Mouse (Mus musculus): Measurements from ENCODE around the gene Arhgef19. TPM values are rescaled to one million over a fixed set of nuclear protein-coding genes. Genes with fewer than 3 reads are reported as not detected.

Arhgef19 gene
- polyA plus RNA-seq, 2 experiments, result 15.3 to 20.4 TPM

- no peaks in the 10 kb centered on the region for H3K9me3 ChIP-seq (ENCODE audit: control insufficient read depth, low read length)
- H3K9ac ChIP-seq (ENCODE audit: low read depth, low read length, severe bottlenecking), result no peak overlapping the region
- peaks cover 10% of the 10 kb centered on the region for H3K36me3 ChIP-seq (ENCODE audit: control insufficient read depth, insufficient read depth, low read length)
- no peak overlapping the region for H3K4me2 ChIP-seq (replicated peaks; ENCODE audit: low read depth, low read length, severe bottlenecking)
- WGBS, result 73% methylated on average over 2 of the region's 2 CpGs
- no peak for DNase-seq (ENCODE audit: low spot score)
- peaks cover 7% of the 10 kb centered on the region; the same call in 1 of the 2 replicates for H3K4me1 ChIP-seq (ENCODE audit: control insufficient read depth, insufficient read depth, low read length)
- H3K27me3 ChIP-seq (ENCODE audit: control insufficient read depth, insufficient read depth, low read length), result peaks cover 20% of the 10 kb centered on the region
- H3K4me3 ChIP-seq (replicated peaks; ENCODE audit: low read length), result no peak overlapping the region
- ATAC-seq (ENCODE audit: low FRiP score, low read depth), result no peak
- TF ChIP-seq POLR2A (IDR thresholded peaks at IDR 0.05; ENCODE audit: borderline replicate concordance, extremely low read depth, insufficient read depth, insufficient read length), result no peak
- no peak overlapping the region for H3K27ac ChIP-seq (replicated peaks; ENCODE audit: low read depth, low read length)
These were observed 13.3 kb downstream of the Arhgef19 start for GRCm38 (mm10) chr4:141252641-141253040.

- DNase-seq (ENCODE audit: low spot score) (no peak), ATAC-seq (ENCODE audit: low FRiP score, low read depth) (peak; percentile 60; the same call in 1 of the 2 replicates)
- TF ChIP-seq POLR2A (IDR thresholded peaks at IDR 0.05; ENCODE audit: borderline replicate concordance, extremely low read depth, insufficient read depth, insufficient read length), result no peak
- Histone ChIP-seq H3K4me1 (ENCODE audit: control insufficient read depth, insufficient read depth, low read length) (no peaks in the 10 kb centered on the region), H3K4me2 (replicated peaks; ENCODE audit: low read depth, low read length, severe bottlenecking) (no peak overlapping the region), H3K9me3 (ENCODE audit: control insufficient read depth, low read length) (no peaks in the 10 kb centered on the region), H3K27me3 (ENCODE audit: control insufficient read depth, insufficient read depth, low read length) (0 out of 2 replicates have a peak, but pooled peaks cover 4% of the 10 kb centered on the region), H3K4me3 (replicated peaks; ENCODE audit: low read length) (no peak overlapping the region), H3K36me3 (ENCODE audit: control insufficient read depth, insufficient read depth, low read length) (peaks cover 10% of the 10 kb centered on the region), H3K9ac (ENCODE audit: low read depth, low read length, severe bottlenecking) (no peak overlapping the region), H3K27ac (replicated peaks; ENCODE audit: low read depth, low read length) (no peak overlapping the region)
- 57% methylated on average over 16 of the region's 16 CpGs for WGBS
These were observed 14.9 kb downstream of the Arhgef19 start for GRCm38 (mm10) chr4:141254234-141254633.

DNA sequence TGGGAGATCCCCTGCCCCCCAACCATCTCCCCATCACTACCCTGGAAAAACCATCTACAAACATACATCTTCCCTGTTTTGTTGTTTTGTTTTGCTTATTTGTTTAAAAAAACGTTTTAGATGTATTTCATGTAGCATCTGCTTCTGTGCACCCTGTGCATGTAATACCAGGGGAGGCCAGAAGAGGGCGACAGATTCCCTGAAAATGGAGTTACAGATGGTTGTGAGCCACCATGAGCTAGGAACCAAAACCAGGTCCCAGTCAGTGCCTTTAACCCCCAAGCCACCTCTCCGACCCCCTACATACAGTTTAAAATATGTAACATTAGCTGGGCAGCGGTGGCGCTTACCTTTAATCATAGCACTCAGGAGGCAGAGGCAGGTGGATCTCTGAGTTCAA lies 18.1 kb downstream of the Arhgef19 start:
- H3K4me3 ChIP-seq (replicated peaks; ENCODE audit: low read length), result no peak overlapping the region
- H3K9ac ChIP-seq (ENCODE audit: low read depth, low read length, severe bottlenecking), result no peak overlapping the region
- WGBS, result 68% methylated on average over 5 of the region's 5 CpGs
- H3K27ac ChIP-seq (replicated peaks; ENCODE audit: low read depth, low read length), result no peak overlapping the region
- no peaks in the 10 kb centered on the region for H3K27me3 ChIP-seq (ENCODE audit: control insufficient read depth, insufficient read depth, low read length)
- no peak for TF ChIP-seq POLR2A (IDR thresholded peaks at IDR 0.05; ENCODE audit: borderline replicate concordance, extremely low read depth, insufficient read depth, insufficient read length)
- no peak overlapping the region for H3K4me2 ChIP-seq (replicated peaks; ENCODE audit: low read depth, low read length, severe bottlenecking)
- H3K9me3 ChIP-seq (ENCODE audit: control insufficient read depth, low read length), result no peaks in the 10 kb centered on the region
- DNase-seq (ENCODE audit: low spot score) (no peak), ATAC-seq (ENCODE audit: low FRiP score, low read depth) (no peak)
- H3K36me3 ChIP-seq (ENCODE audit: control insufficient read depth, insufficient read depth, low read length), result peaks cover 3% of the 10 kb centered on the region; the same call in 1 of the 2 replicates
- H3K4me1 ChIP-seq (ENCODE audit: control insufficient read depth, insufficient read depth, low read length), result no peaks in the 10 kb centered on the region

DNA sequence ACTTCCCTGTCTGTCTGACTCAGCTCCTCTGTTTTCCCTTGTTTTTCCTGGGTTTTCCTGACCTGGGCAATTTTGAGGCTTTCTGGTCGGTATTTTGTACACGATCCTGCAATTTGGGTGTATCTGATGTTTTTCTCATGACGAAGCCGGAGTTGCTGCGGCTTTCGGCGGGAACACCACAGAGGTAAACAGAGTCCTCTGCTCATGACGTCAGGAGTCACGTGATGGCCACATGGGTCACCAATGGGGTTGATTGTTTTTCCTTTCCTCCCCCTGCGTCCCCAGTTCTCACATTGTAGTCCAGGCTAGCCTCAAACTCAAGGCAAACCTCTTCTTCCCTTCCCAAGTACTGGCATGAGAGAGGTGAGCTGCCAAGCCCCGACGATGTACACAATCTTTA lies 20.1 kb downstream of the Arhgef19 start:
- H3K9ac ChIP-seq (ENCODE audit: low read depth, low read length, severe bottlenecking), result no peak overlapping the region
- no peak for TF ChIP-seq POLR2A (IDR thresholded peaks at IDR 0.05; ENCODE audit: borderline replicate concordance, extremely low read depth, insufficient read depth, insufficient read length)
- no peaks in the 10 kb centered on the region for H3K9me3 ChIP-seq (ENCODE audit: control insufficient read depth, low read length)
- DNase-seq (ENCODE audit: low spot score) (no peak), ATAC-seq (ENCODE audit: low FRiP score, low read depth) (no peak)
- H3K27ac ChIP-seq (replicated peaks; ENCODE audit: low read depth, low read length), result no peak overlapping the region
- H3K4me1 ChIP-seq (ENCODE audit: control insufficient read depth, insufficient read depth, low read length), result no peaks in the 10 kb centered on the region
- H3K27me3 ChIP-seq (ENCODE audit: control insufficient read depth, insufficient read depth, low read length), result no peaks in the 10 kb centered on the region
- WGBS, result 81% methylated on average over 12 of the region's 12 CpGs
- H3K36me3 ChIP-seq (ENCODE audit: control insufficient read depth, insufficient read depth, low read length), result peaks cover 3% of the 10 kb centered on the region; the same call in 1 of the 2 replicates
- H3K4me2 ChIP-seq (replicated peaks; ENCODE audit: low read depth, low read length, severe bottlenecking), result no peak overlapping the region
- H3K4me3 ChIP-seq (replicated peaks; ENCODE audit: low read length), result no peak overlapping the region

- Histone ChIP-seq H3K27ac (replicated peaks; ENCODE audit: low read depth, low read length) (no peak overlapping the region), H3K36me3 (ENCODE audit: control insufficient read depth, insufficient read depth, low read length) (peaks cover 3% of the 10 kb centered on the region; the same call in 1 of the 2 replicates), H3K9ac (ENCODE audit: low read depth, low read length, severe bottlenecking) (no peak overlapping the region), H3K4me2 (replicated peaks; ENCODE audit: low read depth, low read length, severe bottlenecking) (no peak overlapping the region; the same call in 1 of the 2 replicates), H3K4me1 (ENCODE audit: control insufficient read depth, insufficient read depth, low read length) (no peaks in the 10 kb centered on the region), H3K27me3 (ENCODE audit: control insufficient read depth, insufficient read depth, low read length) (no peaks in the 10 kb centered on the region), H3K9me3 (ENCODE audit: control insufficient read depth, low read length) (no peaks in the 10 kb centered on the region), H3K4me3 (replicated peaks; ENCODE audit: low read length) (no peak overlapping the region)
- 51% methylated on average over 16 of the region's 16 CpGs for WGBS
- DNase-seq (ENCODE audit: low spot score) (peak; percentile 52), ATAC-seq (ENCODE audit: low FRiP score, low read depth) (peak; percentile 31; the same call in 1 of the 2 replicates)
- TF ChIP-seq POLR2A (IDR thresholded peaks at IDR 0.05; ENCODE audit: borderline replicate concordance, extremely low read depth, insufficient read depth, insufficient read length), result no peak
These were observed 20.9 kb downstream of the Arhgef19 start for GRCm38 (mm10) chr4:141260007-141260723.

Data from limb, embryonic 14.5 days (tissue).